ENCODE assay signal across 23 mouse cellular contexts in the genomic region with DNA sequence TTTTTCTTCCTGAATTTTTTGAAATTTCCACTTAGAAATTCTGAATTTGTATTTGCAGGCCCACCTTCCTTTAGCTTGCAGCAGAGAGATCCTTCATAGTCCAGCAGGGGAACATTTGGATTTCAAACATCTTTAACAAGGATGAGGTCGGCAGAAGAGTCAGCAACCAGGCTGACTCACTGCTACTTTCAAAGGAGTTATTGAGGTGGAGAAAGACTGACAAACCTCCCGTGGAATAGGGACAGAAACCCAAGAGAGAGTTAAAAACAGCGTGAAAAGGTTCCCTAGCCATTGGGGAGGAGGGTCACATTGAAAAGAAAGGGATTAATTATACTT.
A peak's percentile ranks its signal among the peaks of the same experiment; 100 is the strongest.
DNase-seq lines count a peak whose midpoint lies in the region; ATAC-seq and TF ChIP-seq lines count a peak whose summit lies in the region.
"Had no signal": no experiment of that assay in that cellular context is flagged by ENCODE, and none has a peak within 500 bp of the region (broad histone marks: within the 10 kb centered on the region; RNA-seq: fewer than 3 reads in every experiment).

No protein-coding gene starts in this region.

- H3K27ac ChIP-seq in heart, embryonic 12.5 days (ENCODE audit: poor library complexity, severe bottlenecking), result peak overlapping the region; percentile 28
- peak overlapping the region; percentile 86 for H3K27ac ChIP-seq in kidney, embryonic 16.5 days (ENCODE audit: low read length)
- H3K27ac ChIP-seq in olfactory bulb, adult 2 months (ENCODE audit: insufficient read depth, low read depth, low read length), result 0 out of 2 replicates have a peak overlapping the region, but pooled peaks have one; percentile 48
- H3K27ac ChIP-seq: forebrain, embryonic 15.5 days; hindbrain, postnatal 0 days; midbrain, embryonic 15.5 days had no signal

- H3K36me3 ChIP-seq in heart, embryonic 12.5 days, result no peaks in the 10 kb centered on the region
- no peaks in the 10 kb centered on the region for H3K36me3 ChIP-seq in kidney, embryonic 16.5 days (ENCODE audit: insufficient read depth, low read length)
- H3K36me3 ChIP-seq: forebrain, embryonic 15.5 days; hindbrain, embryonic 10.5 days; midbrain, embryonic 15.5 days had no signal

- TF ChIP-seq POLR2A in olfactory bulb, adult 2 months (IDR thresholded peaks at IDR 0.05; ENCODE audit: insufficient read depth, low read depth, low read length), result no peak

- no peak overlapping the region for H3K9ac ChIP-seq in heart, embryonic 12.5 days
- H3K9ac ChIP-seq in kidney, embryonic 16.5 days (replicated peaks; ENCODE audit: low read length), result no peak overlapping the region
- H3K9ac ChIP-seq: forebrain, embryonic 15.5 days; midbrain, embryonic 15.5 days had no signal

- peaks cover 12% of the 10 kb centered on the region; the same call in 1 of the 2 replicates for H3K4me1 ChIP-seq in heart, embryonic 12.5 days (replicated peaks)
- H3K4me1 ChIP-seq in kidney, embryonic 16.5 days (ENCODE audit: insufficient read depth, low read length), result peaks cover 9% of the 10 kb centered on the region
- H3K4me1 ChIP-seq in olfactory bulb, adult 2 months (ENCODE audit: control insufficient read depth, insufficient read depth, low read length), result peaks cover 3% of the 10 kb centered on the region; the same call in 1 of the 2 replicates
- H3K4me1 ChIP-seq: forebrain, embryonic 15.5 days; midbrain, embryonic 15.5 days had no signal

- H3K27me3 ChIP-seq in heart, embryonic 12.5 days (replicated peaks), result no peaks in the 10 kb centered on the region
- H3K27me3 ChIP-seq in kidney, embryonic 16.5 days (ENCODE audit: insufficient read depth, low read length), result no peaks in the 10 kb centered on the region
- H3K27me3 ChIP-seq: forebrain, embryonic 15.5 days; midbrain, embryonic 15.5 days had no signal

- no peak for ATAC-seq in heart, embryonic 12.5 days (ENCODE audit: insufficient number of reproducible peaks, low FRiP score)
- no peak for ATAC-seq in kidney, embryonic 16.5 days (ENCODE audit: low FRiP score, low TSS enrichment)
- ATAC-seq: forebrain, embryonic 15.5 days; hindbrain, postnatal 0 days; intestine, postnatal 0 days; midbrain, embryonic 15.5 days had no signal

- 42% methylated on average over 3 of the region's 3 CpGs for WGBS in heart, embryonic 12.5 days
- WGBS in kidney, embryonic 16.5 days, result 36% methylated on average over 3 of the region's 3 CpGs
- WGBS in olfactory bulb, adult 2 months, result 25% methylated on average over 3 of the region's 3 CpGs

- no peak for TF ChIP-seq CTCF in olfactory bulb, adult 2 months (IDR thresholded peaks at IDR 0.05; ENCODE audit: insufficient read depth, low read depth, low read length)

- no peaks in the 10 kb centered on the region for H3K9me3 ChIP-seq in heart, embryonic 12.5 days (replicated peaks)
- no peaks in the 10 kb centered on the region for H3K9me3 ChIP-seq in kidney, embryonic 16.5 days (ENCODE audit: low read length)
- H3K9me3 ChIP-seq: forebrain, embryonic 15.5 days; hindbrain, embryonic 10.5 days; midbrain, embryonic 15.5 days had no signal

- no peak overlapping the region for H3K4me3 ChIP-seq in heart, embryonic 12.5 days
- no peak overlapping the region for H3K4me3 ChIP-seq in kidney, embryonic 16.5 days (ENCODE audit: low read length)
- H3K4me3 ChIP-seq in olfactory bulb, adult 2 months (ENCODE audit: insufficient read depth, low read depth, low read length), result no peak overlapping the region
- H3K4me3 ChIP-seq: erythroblast, embryonic 14.5 days; forebrain, embryonic 15.5 days; hindbrain, embryonic 10.5 days; midbrain, embryonic 15.5 days; myocyte had no signal

- no peak overlapping the region for H3K4me2 ChIP-seq in heart, embryonic 12.5 days
- no peak overlapping the region for H3K4me2 ChIP-seq in kidney, embryonic 16.5 days (replicated peaks; ENCODE audit: low read depth, low read length)
- H3K4me2 ChIP-seq: forebrain, embryonic 15.5 days; midbrain, embryonic 15.5 days had no signal

- DNase-seq in heart, adult 18-20 months, result no peak
- DNase-seq in kidney, postnatal 14 days, result no peak
- DNase-seq in NIH3T3 (ENCODE audit: low read depth), result peak; percentile 53
- no peak for DNase-seq in adrenal gland, adult 18-20 months (ENCODE audit: low spot score in 2 of 2)
- DNase-seq: adrenal gland, postnatal 25 days; cerebellum, adult 11-12 months; cerebellum, postnatal 36 days; gastrocnemius, postnatal 14 days; kidney, postnatal 25 days; lung, adult 18-20 months; lung, postnatal 14 days; thymus, adult 18-20 months; thymus, postnatal 4 days had no signal

Comparison
In these comparisons a context has a peak if more than half of its experiments do, and no peak if none do; other contexts are left out.
1. H3K27ac ChIP-seq: peak in every context shown above with its lines; median percentile 86 in kidney, embryonic 16.5 days; 48 in olfactory bulb, adult 2 months; 28 in heart, embryonic 12.5 days.